Mouse (Mus musculus): ENCODE measurements around the gene Washc1.
"Not testable (repeated sequence)": the region's sequence is repeated elsewhere in the genome, so short reads cannot be mapped to it uniquely, and the experiment has no call there.

The Washc1 gene

GRCm38 (mm10) chr17:66111402-66111959 lies at the start of gene Washc1:
Gene Washc1 (plus strand): TSS chr17:66111545.
- peak; percentile 76 for DNase-seq (ENCODE audit: low read depth, low spot score)

- no peak for DNase-seq (ENCODE audit: low read depth, low spot score)
These were observed 46.2 kb upstream of the Washc1 start for GRCm38 (mm10) chr17:66065115-66065514.

GRCm38 (mm10) chr17:66069036-66069435 lies 42.3 kb upstream of the Washc1 start:
- not testable (repeated sequence) for DNase-seq (ENCODE audit: low read depth, low spot score)

GRCm38 (mm10) chr17:66073971-66074370 lies 37.4 kb upstream of the Washc1 start:
- no peak for DNase-seq (ENCODE audit: low read depth, low spot score)

- peak; percentile 63 for DNase-seq (ENCODE audit: low read depth, low spot score)
These were observed 35.5 kb upstream of the Washc1 start for GRCm38 (mm10) chr17:66075827-66076173.

GRCm38 (mm10) chr17:66076174-66076927 lies 35.0 kb upstream of the Washc1 start:
- peak; percentile 15 for DNase-seq (ENCODE audit: low read depth, low spot score)

- DNase-seq (ENCODE audit: low read depth, low spot score), result peak; percentile 80
These were observed 34.4 kb upstream of the Washc1 start, which contains the start of gene Ankrd12 for GRCm38 (mm10) chr17:66076934-66077333. Gene Ankrd12 (minus strand): TSS chr17:66077089.

GRCm38 (mm10) chr17:66077437-66077850 lies 33.9 kb upstream of the Washc1 start:
- DNase-seq (ENCODE audit: low read depth, low spot score), result no peak

- no peak for DNase-seq (ENCODE audit: low read depth, low spot score)
These were observed 26.9 kb upstream of the Washc1 start for GRCm38 (mm10) chr17:66084486-66084885.

- no peak for DNase-seq (ENCODE audit: low read depth, low spot score)
These were observed 26.3 kb upstream of the Washc1 start for GRCm38 (mm10) chr17:66085038-66085437.

GRCm38 (mm10) chr17:66090251-66090650 lies 21.1 kb upstream of the Washc1 start:
- DNase-seq (ENCODE audit: low read depth, low spot score), result no peak

- DNase-seq (ENCODE audit: low read depth, low spot score), result no peak
These were observed 20.0 kb upstream of the Washc1 start for GRCm38 (mm10) chr17:66091392-66091791.

GRCm38 (mm10) chr17:66092065-66092464 lies 19.3 kb upstream of the Washc1 start:
- no peak for DNase-seq (ENCODE audit: low read depth, low spot score)

GRCm38 (mm10) chr17:66092664-66093063 lies 18.7 kb upstream of the Washc1 start:
- no peak for DNase-seq (ENCODE audit: low read depth, low spot score)

GRCm38 (mm10) chr17:66100566-66101379 lies 10.6 kb upstream of the Washc1 start:
- DNase-seq (ENCODE audit: low read depth, low spot score), result no peak

- DNase-seq (ENCODE audit: low read depth, low spot score), result peak; percentile 94
These were observed 9.7 kb upstream of the Washc1 start, which contains the start of gene Ndufv2 for GRCm38 (mm10) chr17:66101380-66102330. Gene Ndufv2 (minus strand): TSS chr17:66101559.

- no peak for DNase-seq (ENCODE audit: low read depth, low spot score)
These were observed 7.3 kb upstream of the Washc1 start for GRCm38 (mm10) chr17:66104076-66104475.

GRCm38 (mm10) chr17:66106601-66107267 lies 4.6 kb upstream of the Washc1 start:
- peak; percentile 51 for DNase-seq (ENCODE audit: low read depth, low spot score)

- DNase-seq (ENCODE audit: low read depth, low spot score), result no peak
These were observed 3.9 kb upstream of the Washc1 start for GRCm38 (mm10) chr17:66107466-66107865.

- DNase-seq (ENCODE audit: low read depth, low spot score), result no peak
These were observed 3.1 kb upstream of the Washc1 start for GRCm38 (mm10) chr17:66108198-66108597.

GRCm38 (mm10) chr17:66110746-66111145 lies 599 bp upstream of the Washc1 start:
- DNase-seq (ENCODE audit: low read depth, low spot score), result no peak

Data from retina, adult 2 months (tissue).